Mouse (Mus musculus): ENCODE results near the gene Akr1b3. TPM values are rescaled to one million over a fixed set of nuclear protein-coding genes. Genes with fewer than 3 reads are reported as not detected.

The Akr1b3 gene
- total RNA-seq (2023) = 100 TPM

GRCm38 (mm10) chr6:34316854-34317771 lies at the start of gene Akr1b3:
Gene Akr1b3 (minus strand): TSS chr6:34317478.

DNA sequence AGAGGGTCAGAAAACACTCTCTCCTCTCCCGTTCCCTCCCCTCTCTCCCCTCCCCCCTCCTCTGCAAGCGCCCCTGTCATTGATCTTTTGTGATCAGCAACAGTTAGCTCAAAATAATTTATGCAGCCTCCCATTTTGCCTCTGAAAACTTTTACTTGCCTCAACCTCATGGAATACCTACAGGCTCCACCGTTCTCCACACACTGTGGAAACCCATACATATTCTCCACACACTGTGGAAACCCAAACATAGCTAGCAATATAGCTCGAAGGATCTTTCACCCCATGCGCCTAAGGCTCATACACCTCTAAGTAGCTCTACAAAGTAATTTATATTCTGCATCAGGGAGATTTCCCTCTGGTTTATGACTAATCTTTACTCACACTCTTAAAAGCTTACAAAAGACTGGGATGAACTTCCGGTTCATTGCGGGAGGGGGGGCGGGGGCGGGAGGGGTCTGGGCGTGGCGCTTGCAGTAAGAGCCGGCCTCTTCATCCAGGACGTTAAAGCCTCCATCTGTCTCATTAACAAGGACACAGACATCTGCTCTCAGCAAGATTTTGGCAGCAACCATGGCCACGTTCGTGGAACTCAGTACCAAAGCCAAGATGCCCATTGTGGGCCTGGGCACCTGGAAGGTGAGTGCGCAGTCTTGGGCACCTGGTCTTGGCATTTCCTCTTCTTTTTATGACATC lies 36.5 kb upstream of the Akr1b3 start, which contains the start of gene Akr1b8:
Gene Akr1b8, plus strand, starts transcription at position 462 of the 696 bp plus-strand sequence.

Other genes starting within 250 kb of the Akr1b3 start
- 19.0 TPM for gene Slc35b4, start 140.4 kb downstream of the Akr1b3 start, total RNA-seq (2023)
- 0.71 TPM for gene Akr1b8, start 36.6 kb upstream of the Akr1b3 start, total RNA-seq (2023)
- gene Akr1b10, start 66.7 kb upstream of the Akr1b3 start, total RNA-seq (2023) = 18.9 TPM
- gene Akr1b7, start 94.9 kb upstream of the Akr1b3 start, total RNA-seq (2023) = 0.47 TPM
- gene Bpgm, start 158.7 kb upstream of the Akr1b3 start, total RNA-seq (2023) = 42.5 TPM